ENCODE assay signal across 23 mouse cellular contexts in the genomic region with DNA sequence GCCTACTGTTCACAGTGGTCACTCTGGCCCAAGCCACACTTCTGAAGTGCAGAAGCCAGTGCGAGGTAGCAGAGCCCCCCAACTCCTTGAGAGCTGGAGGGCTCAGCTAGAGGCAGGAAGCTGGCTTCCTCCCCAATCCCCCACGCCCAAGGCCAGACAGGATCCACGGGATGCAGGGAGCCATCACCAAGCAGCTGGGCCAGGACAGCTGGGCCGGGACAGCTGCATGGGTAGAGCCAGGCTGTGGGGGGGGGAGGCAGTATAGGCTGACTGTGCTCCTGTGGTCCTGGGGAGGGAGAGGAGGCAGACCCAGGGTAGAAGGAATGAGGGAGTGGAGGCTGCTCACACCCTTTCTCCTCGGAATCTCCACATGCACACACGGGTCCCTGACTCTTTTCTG. TPM values are rescaled to one million over a fixed set of nuclear protein-coding genes. Genes with fewer than 3 reads are reported as not detected.
DNase-seq lines count a peak whose midpoint lies in the region; ATAC-seq and TF ChIP-seq lines count a peak whose summit lies in the region.
"Had no signal": no experiment of that assay in that cellular context is flagged by ENCODE, and none has a peak within 500 bp of the region (broad histone marks: within the 10 kb centered on the region; RNA-seq: fewer than 3 reads in every experiment).

No protein-coding gene starts in this region.

- no peak overlapping the region for H3K9ac ChIP-seq in lung, embryonic 14.5 days
- no peak overlapping the region for H3K9ac ChIP-seq in embryonic facial prominence, embryonic 12.5 days
- H3K9ac ChIP-seq: forebrain, postnatal 0 days; limb, embryonic 12.5 days; liver, embryonic 14.5 days; midbrain, embryonic 15.5 days had no signal

- TF ChIP-seq POLR2A in myocyte (IDR thresholded peaks at IDR 0.05; ENCODE audit: insufficient read length, low read depth) = no peak

- no peaks in the 10 kb centered on the region for H3K36me3 ChIP-seq in lung, embryonic 14.5 days (ENCODE audit: insufficient read depth)
- H3K36me3 ChIP-seq in embryonic facial prominence, embryonic 12.5 days = no peaks in the 10 kb centered on the region
- peaks cover 40% of the 10 kb centered on the region for H3K36me3 ChIP-seq in myocyte (ENCODE audit: control insufficient read depth, insufficient read depth)
- H3K36me3 ChIP-seq: limb, embryonic 12.5 days; midbrain, embryonic 15.5 days had no signal

- 0 out of 2 replicates have a peak, but pooled peaks cover 2% of the 10 kb centered on the region for H3K4me1 ChIP-seq in lung, embryonic 14.5 days (ENCODE audit: insufficient read depth)
- H3K4me1 ChIP-seq in embryonic facial prominence, embryonic 12.5 days = peaks cover 37% of the 10 kb centered on the region

- no peak overlapping the region for H3ac ChIP-seq in myocyte (ENCODE audit: control insufficient read depth, insufficient read length)

- H3K4me2 ChIP-seq in lung, embryonic 14.5 days = no peak overlapping the region
- H3K4me2 ChIP-seq in embryonic facial prominence, embryonic 12.5 days (replicated peaks) = no peak overlapping the region
- H3K4me2 ChIP-seq in myocyte (ENCODE audit: low read depth) = peak overlapping the region; percentile 61
- H3K4me2 ChIP-seq: limb, embryonic 12.5 days; midbrain, embryonic 15.5 days had no signal

- H3K79me2 ChIP-seq in myocyte (ENCODE audit: control insufficient read depth, insufficient read depth) = peaks cover 39% of the 10 kb centered on the region

- WGBS in lung, embryonic 14.5 days = 44% methylated on average over 6 of the region's 6 CpGs
- WGBS in embryonic facial prominence, embryonic 12.5 days = 55% methylated on average over 6 of the region's 6 CpGs

- DNase-seq in gastrocnemius, postnatal 14 days = peak; percentile 43
- no peak for DNase-seq in gastrocnemius, adult 2 months
- no peak for DNase-seq in lung, embryonic 14.5 days
- DNase-seq in lung, postnatal 36 days = no peak
- DNase-seq in cerebellum, adult 18-20 months = no peak
- DNase-seq: adrenal gland, postnatal 25 days; cerebellum, adult 11-12 months; cerebellum, postnatal 25 days; forebrain, postnatal 0 days; heart, adult 11 months; heart, postnatal 36 days; kidney, adult 18-20 months; kidney, postnatal 14 days; right cerebral cortex, adult 18-20 months; thymus, postnatal 25 days had no signal

- H3K4me3 ChIP-seq in gastrocnemius, adult 2 months = no peak overlapping the region
- H3K4me3 ChIP-seq in lung, embryonic 14.5 days (ENCODE audit: low read depth, low read length) = no peak overlapping the region
- no peak overlapping the region for H3K4me3 ChIP-seq in embryonic facial prominence, embryonic 12.5 days
- H3K4me3 ChIP-seq in myocyte = no peak overlapping the region
- H3K4me3 ChIP-seq: left cerebral cortex, adult 2 months; limb, embryonic 12.5 days; megakaryocyte, embryonic 14.5 days; midbrain, embryonic 15.5 days had no signal

- H3K27me3 ChIP-seq in lung, embryonic 14.5 days (ENCODE audit: insufficient read depth, low read length) = no peaks in the 10 kb centered on the region
- H3K27me3 ChIP-seq in embryonic facial prominence, embryonic 12.5 days = no peaks in the 10 kb centered on the region
- no peaks in the 10 kb centered on the region for H3K27me3 ChIP-seq in myocyte (ENCODE audit: control insufficient read depth, insufficient read depth, insufficient read length)
- H3K27me3 ChIP-seq: limb, embryonic 12.5 days; midbrain, embryonic 15.5 days had no signal

- H3K9me3 ChIP-seq in lung, embryonic 14.5 days (ENCODE audit: low read depth, low read length) = no peaks in the 10 kb centered on the region
- H3K9me3 ChIP-seq in embryonic facial prominence, embryonic 12.5 days = no peaks in the 10 kb centered on the region
- H3K9me3 ChIP-seq: limb, embryonic 12.5 days; midbrain, embryonic 15.5 days had no signal

- intact Hi-C loops in gastrocnemius, postnatal 14 days (cut with DNase I; ENCODE audit: low total_unique reads) = no loop called here
- intact Hi-C loops in gastrocnemius, adult 2 months (cut with DNase I) = no loop called here

- peak; percentile 40; the same call in 1 of the 2 replicates for ATAC-seq in lung, embryonic 14.5 days (ENCODE audit: insufficient read depth)
- 0 out of 2 replicates have a peak, but pooled peaks have one; percentile 12 for ATAC-seq in embryonic facial prominence, embryonic 12.5 days (ENCODE audit: insufficient number of reproducible peaks, insufficient read depth, low FRiP score, low TSS enrichment)
- ATAC-seq: forebrain, postnatal 0 days; lung, postnatal 0 days; midbrain, embryonic 15.5 days had no signal

- no peak for TF ChIP-seq CTCF in gastrocnemius, adult 2 months (IDR thresholded peaks at IDR 0.05)
- TF ChIP-seq CTCF in lung, embryonic 14.5 days (IDR thresholded peaks at IDR 0.05; ENCODE audit: low read depth) = no peak

- no peak overlapping the region for H3K27ac ChIP-seq in gastrocnemius, adult 2 months
- H3K27ac ChIP-seq in lung, embryonic 14.5 days (ENCODE audit: low read depth) = no peak overlapping the region
- no peak overlapping the region for H3K27ac ChIP-seq in embryonic facial prominence, embryonic 12.5 days
- H3K27ac ChIP-seq: liver, embryonic 14.5 days had no signal

TF ChIP-seq in myocyte, 11 proteins besides CTCF, POLR2A, EP300 and RAD21:
- peak; percentile 88 to 99 (median 99) for TF ChIP-seq MYOG (IDR thresholded peaks at IDR 0.05; ENCODE audit: control insufficient read depth in 1 of 3, insufficient read depth in 1 of 3, insufficient read length in 2 of 3, low read depth in 2 of 3)
- no peak for TF ChIP-seq E2F4 (IDR thresholded peaks at IDR 0.05; ENCODE audit: insufficient read depth)
- peak; percentile 97 for TF ChIP-seq TCF12 (IDR thresholded peaks at IDR 0.05; ENCODE audit: insufficient read depth, poor library complexity, severe bottlenecking)
- TF ChIP-seq MYOD1 (IDR thresholded peaks at IDR 0.05; ENCODE audit: control insufficient read depth in 1 of 3, insufficient read length in 2 of 3, low read depth in 2 of 3) = peak in 2 of 3 experiments; percentile 97 to 98
- TF ChIP-seq POLR2AphosphoS2 (IDR thresholded peaks at IDR 0.05; ENCODE audit: insufficient read length, low read depth) = peak; percentile 4
- TF ChIP-seq CEBPB (IDR thresholded peaks at IDR 0.05; ENCODE audit: insufficient read depth, poor library complexity, severe bottlenecking) = no peak
- TF ChIP-seq MAX (IDR thresholded peaks at IDR 0.05; ENCODE audit: low read depth) = no peak
- TF ChIP-seq REST (IDR thresholded peaks at IDR 0.05; ENCODE audit: insufficient read depth, insufficient read length) = no peak
- no peak for TF ChIP-seq SRF (IDR thresholded peaks at IDR 0.05; ENCODE audit: control insufficient read depth, insufficient read length, low read depth)
- no peak for TF ChIP-seq USF1 (IDR thresholded peaks at IDR 0.05; ENCODE audit: low read depth)
- TF ChIP-seq TCF3 (IDR thresholded peaks at IDR 0.05; ENCODE audit: insufficient read length, low read depth) = peak; percentile 99

RNA-seq across cellular contexts. Expression of a gene that starts 24.6 kb away (rescaled TPM):
- 10 to 100 TPM; 15.6 to 26.3 TPM for total RNA-seq in gastrocnemius, postnatal 14 days (2021)
- 10 to 100 TPM in 1 of 2 experiments, 1 to 10 TPM in 1; 6.6 to 17.8 TPM for total RNA-seq in gastrocnemius, adult 2 months (2021)
- 21.7 and 22.2 TPM in 2 replicates for polyA plus RNA-seq in lung, embryonic 14.5 days (2014; fragmentation: Nextera tagmentation; extraction: Ambion mirVana)
- 24.6 and 25.0 TPM in 2 replicates for polyA plus RNA-seq in embryonic facial prominence, embryonic 12.5 days (2016; fragmentation: Nextera tagmentation; extraction: Ambion mirVana)
- 411 TPM for polyA plus RNA-seq in myocyte (2012; fragmentation: generic; extraction: Trizol)

Comparison
In these comparisons a context has a peak if more than half of its experiments do, and no peak if none do; other contexts are left out.
1. RNA of a gene that starts 24.6 kb away (polyA plus RNA-seq): 411 TPM in myocyte (single experiment); 24.6 to 25.0 TPM in embryonic facial prominence, embryonic 12.5 days and 21.7 to 22.2 TPM in lung, embryonic 14.5 days; every median in the first group is over 10 times any median in the second.